Comparison of ENCODE assay signal across 2 mouse cellular contexts in the genomic region with DNA sequence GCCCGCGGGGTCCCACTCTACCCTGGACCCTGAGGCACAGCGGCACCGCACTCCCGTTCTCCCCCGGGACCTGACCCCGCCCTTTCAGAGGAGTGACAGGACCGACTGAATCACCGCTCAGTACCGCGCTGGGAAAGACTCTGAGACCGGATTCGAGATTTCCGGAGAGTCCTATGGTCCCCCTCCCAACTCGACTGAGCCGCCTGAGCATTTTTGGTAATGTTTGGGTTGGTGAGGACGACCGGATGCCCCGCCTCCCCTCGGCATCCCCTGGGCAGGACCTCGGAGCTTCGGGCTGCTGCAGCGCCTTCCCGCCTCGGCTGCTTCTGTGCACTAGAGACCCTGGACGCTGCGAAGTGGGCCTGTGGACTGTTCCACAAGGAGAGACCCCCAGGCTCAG.
TF ChIP-seq lines count a peak whose summit lies in the region.

No protein-coding gene starts in this region.

TF ChIP-seq in CH12.LX, 34 proteins besides CTCF, POLR2A, EP300 and RAD21:
- TF ChIP-seq MAX (IDR thresholded peaks at IDR 0.05; ENCODE audit: low read length) (peak; percentile 42; the same call in 1 of the 2 replicates), KAT2A (IDR thresholded peaks at IDR 0.05; ENCODE audit: insufficient replicate concordance, low read length) (no peak), NELFE (IDR thresholded peaks at IDR 0.05; ENCODE audit: low read depth, low read length) (no peak), ZMIZ1 (IDR thresholded peaks at IDR 0.05; ENCODE audit: low read depth, low read length) (no peak), SMC3 (IDR thresholded peaks at IDR 0.05; ENCODE audit: low read depth, low read length) (no peak), CHD2 (IDR thresholded peaks at IDR 0.05; ENCODE audit: low read length) (no peak), JUN (IDR thresholded peaks at IDR 0.05; ENCODE audit: insufficient read depth, low read depth, low read length) (no peak), USF2 (conservative IDR thresholded peaks at IDR 0.05; ENCODE audit: low read depth, low read length) (no peak), ZNF384 (IDR thresholded peaks at IDR 0.05; ENCODE audit: low read depth, low read length) (no peak), BHLHE40 (IDR thresholded peaks at IDR 0.05; ENCODE audit: low read depth, low read length) (no peak), ZC3H11A (IDR thresholded peaks at IDR 0.05; ENCODE audit: low read depth, low read length) (no peak), POLR2AphosphoS2 (IDR thresholded peaks at IDR 0.05; ENCODE audit: low read depth, low read length) (no peak), MEF2A (IDR thresholded peaks at IDR 0.05; ENCODE audit: borderline replicate concordance, low read depth, low read length) (0 out of 2 replicates have a peak, but pooled peaks have one; percentile 31), IRF4 (IDR thresholded peaks at IDR 0.05; ENCODE audit: low read depth, low read length) (no peak), JUND (conservative IDR thresholded peaks at IDR 0.05; ENCODE audit: low read depth, low read length) (no peak), E2F4 (IDR thresholded peaks at IDR 0.05; ENCODE audit: insufficient replicate concordance, low read depth, low read length) (no peak), RCOR1 (conservative IDR thresholded peaks at IDR 0.05; ENCODE audit: low read depth, low read length) (no peak), TCF12 (IDR thresholded peaks at IDR 0.05; ENCODE audit: low read depth, low read length) (0 out of 2 replicates have a peak, but pooled peaks have one; percentile 29), MYC (IDR thresholded peaks at IDR 0.05; ENCODE audit: low read depth, low read length) (no peak), SIN3A (IDR thresholded peaks at IDR 0.05; ENCODE audit: low read length) (no peak), ETS1 (conservative IDR thresholded peaks at IDR 0.05; ENCODE audit: low read depth, low read length) (no peak; the same call in 1 of the 2 replicates), GABPA (IDR thresholded peaks at IDR 0.05; ENCODE audit: insufficient replicate concordance, low read depth, low read length) (no peak), ELF1 (IDR thresholded peaks at IDR 0.05; ENCODE audit: low read depth, low read length) (no peak), NRF1 (IDR thresholded peaks at IDR 0.05; ENCODE audit: low read depth, low read length) (no peak), HCFC1 (IDR thresholded peaks at IDR 0.05; ENCODE audit: low read depth, low read length) (no peak), MXI1 (IDR thresholded peaks at IDR 0.05; ENCODE audit: low read depth, low read length) (no peak), UBTF (IDR thresholded peaks at IDR 0.05; ENCODE audit: low read depth, low read length) (peak; percentile 53; the same call in 1 of the 2 replicates), MAZ (IDR thresholded peaks at IDR 0.05; ENCODE audit: low read depth, low read length) (peak; percentile 75; the same call in 1 of the 2 replicates), TBP (conservative IDR thresholded peaks at IDR 0.05; ENCODE audit: low read depth, low read length) (no peak), CHD1 (IDR thresholded peaks at IDR 0.05; ENCODE audit: low read depth, low read length) (no peak), ZKSCAN1 (IDR thresholded peaks at IDR 0.05; ENCODE audit: borderline replicate concordance, low read depth, low read length) (no peak), PAX5 (IDR thresholded peaks at IDR 0.05; ENCODE audit: low read length) (no peak), USF1 (IDR thresholded peaks at IDR 0.05; ENCODE audit: low read depth, low read length) (no peak), MAFK (IDR thresholded peaks at IDR 0.05; ENCODE audit: insufficient replicate concordance, low read length) (no peak)

TF ChIP-seq in myocyte, 11 proteins besides CTCF, POLR2A, EP300 and RAD21:
- TF ChIP-seq USF1 (IDR thresholded peaks at IDR 0.05; ENCODE audit: low read depth) (no peak), SRF (IDR thresholded peaks at IDR 0.05; ENCODE audit: control insufficient read depth, insufficient read length, low read depth) (no peak), POLR2AphosphoS2 (IDR thresholded peaks at IDR 0.05; ENCODE audit: insufficient read length, low read depth) (no peak), MAX (IDR thresholded peaks at IDR 0.05; ENCODE audit: low read depth) (no peak), TCF12 (IDR thresholded peaks at IDR 0.05; ENCODE audit: insufficient read depth, poor library complexity, severe bottlenecking) (no peak), REST (IDR thresholded peaks at IDR 0.05; ENCODE audit: insufficient read depth, insufficient read length) (no peak), MYOD1 (IDR thresholded peaks at IDR 0.05; ENCODE audit: control insufficient read depth in 1 of 3, insufficient read length in 2 of 3, low read depth in 2 of 3) (no peak), CEBPB (IDR thresholded peaks at IDR 0.05; ENCODE audit: insufficient read depth, poor library complexity, severe bottlenecking) (no peak), MYOG (IDR thresholded peaks at IDR 0.05; ENCODE audit: control insufficient read depth in 1 of 3, insufficient read depth in 1 of 3, insufficient read length in 2 of 3, low read depth in 2 of 3) (no peak), E2F4 (IDR thresholded peaks at IDR 0.05; ENCODE audit: insufficient read depth) (no peak), TCF3 (IDR thresholded peaks at IDR 0.05; ENCODE audit: insufficient read length, low read depth) (no peak)
